Mouse (Mus musculus) forebrain, embryonic 16.5 days (tissue): ENCODE results near the gene Morc3. TPM values are rescaled to one million over a fixed set of nuclear protein-coding genes. Genes with fewer than 3 reads are reported as not detected.
A peak's percentile ranks its signal among the peaks of the same experiment; 100 is the strongest.

Source experiments
- ATAC-seq: fragments of 200-750 bp; cut with Nextera tagmentation; 2 replicates; pipeline ENCODE4 v1.8.0; 2017; ENCODE audit warnings: mild to moderate bottlenecking, moderate library complexity
- H3K27ac ChIP-seq: fragments of 300-500 bp; sonication (generic); 2 replicates; pipeline ENCODE4 v1.5.1; 2014; ENCODE audit warnings: low read length, control low read depth
- H3K27me3 ChIP-seq: fragments of 300-500 bp; sonication (generic); replicated peaks from 2 replicates; pipeline ENCODE4 v1.6.1; 2014; ENCODE audit warnings: low read length; ENCODE audit not compliant: control insufficient read depth, insufficient read depth
- H3K36me3 ChIP-seq: fragments of 300-500 bp; sonication (generic); 2 replicates; pipeline ENCODE4 v1.6.1; 2014; ENCODE audit not compliant: control insufficient read depth, insufficient read depth
- H3K4me1 ChIP-seq: fragments of 300-500 bp; sonication (generic); replicated peaks from 2 replicates; pipeline ENCODE4 v1.6.1; 2014; ENCODE audit warnings: low read length; ENCODE audit not compliant: control insufficient read depth, insufficient read depth
- H3K4me2 ChIP-seq: fragments of 300-500 bp; sonication (generic); 2 replicates; pipeline ENCODE4 v1.6.1; 2014; ENCODE audit warnings: mild to moderate bottlenecking, low read length, control low read depth
- H3K4me3 ChIP-seq: fragments of 300-500 bp; sonication (generic); replicated peaks from 2 replicates; pipeline ENCODE4 v1.5.1; 2014; ENCODE audit warnings: mild to moderate bottlenecking, low read length, control low read depth
- H3K9ac ChIP-seq: fragments of 300-500 bp; sonication (generic); replicated peaks from 2 replicates; pipeline ENCODE4 v1.6.1; 2014; ENCODE audit warnings: low read depth, low read length, control low read depth
- H3K9me3 ChIP-seq: fragments of 300-500 bp; sonication (generic); 2 replicates; pipeline ENCODE4 v1.6.1; 2016; ENCODE audit warnings: low read length; ENCODE audit not compliant: control insufficient read depth
- WGBS: fragments of 180-500 bp; shearing (Covaris S2); extraction: QIAGEN DNeasy Blood & Tissue Kit; methylation state at CpG from one replicate; pipeline ENCODE4 v1.1.7; 2014; 5-methylcytosine and 5-hydroxymethylcytosine counted together
- polyA plus RNA-seq: library from polyadenylated mRNA; unstranded; fragments of >200 nt; fragmentation: Nextera tagmentation; extraction: Ambion mirVana; gene quantifications from 2 replicates; pipeline ENCODE4 v1.2.1, GENCODE M21; 2015

The Morc3 gene
- polyA plus RNA-seq = 38.2 and 39.7 TPM in 2 replicates

GRCm38 (mm10) chr16:93831627-93832395 is at the start of gene Morc3:
Gene Morc3 (plus strand): TSS chr16:93832121.
- ATAC-seq = peak; percentile 98
- Histone ChIP-seq H3K4me3 (peak within 1 kb of the TSS; percentile 97), H3K4me2 (peak within 1 kb of the TSS; percentile 90), H3K27me3 (no peaks in the 10 kb centered on the region), H3K4me1 (peaks cover 18% of the 10 kb centered on the region), H3K9ac (peak within 1 kb of the TSS; percentile 99), H3K36me3 (no peaks in the 10 kb centered on the region), H3K27ac (peak within 1 kb of the TSS; percentile 93), H3K9me3 (no peaks in the 10 kb centered on the region)
- WGBS = 13% methylated on average over 54 of the region's 55 CpGs

- no peak for ATAC-seq
- no peak overlapping the region for H3K9ac ChIP-seq
- peaks cover 17% of the 10 kb centered on the region for H3K36me3 ChIP-seq
- H3K4me3 ChIP-seq = no peak overlapping the region
- no peaks in the 10 kb centered on the region for H3K4me1 ChIP-seq
- no peaks in the 10 kb centered on the region for H3K27me3 ChIP-seq
- H3K4me2 ChIP-seq = no peak overlapping the region
- 95% methylated on average over 7 of the region's 7 CpGs for WGBS
- no peak overlapping the region for H3K27ac ChIP-seq
- no peaks in the 10 kb centered on the region for H3K9me3 ChIP-seq
These were observed 47.7 kb upstream of the Morc3 start for GRCm38 (mm10) chr16:93784175-93784574.

GRCm38 (mm10) chr16:93785805-93786204 is 46.1 kb upstream of the Morc3 start:
- Histone ChIP-seq H3K27me3 (no peaks in the 10 kb centered on the region), H3K4me3 (no peak overlapping the region), H3K9me3 (no peaks in the 10 kb centered on the region), H3K4me2 (no peak overlapping the region), H3K36me3 (peaks cover 17% of the 10 kb centered on the region), H3K9ac (no peak overlapping the region), H3K27ac (no peak overlapping the region), H3K4me1 (no peaks in the 10 kb centered on the region)
- ATAC-seq = peak; percentile 87
- 2% methylated on average over 9 of the region's 9 CpGs for WGBS

- Histone ChIP-seq H3K4me3 (no peak overlapping the region), H3K9me3 (no peaks in the 10 kb centered on the region), H3K27me3 (no peaks in the 10 kb centered on the region), H3K4me1 (no peaks in the 10 kb centered on the region), H3K27ac (no peak overlapping the region), H3K9ac (no peak overlapping the region), H3K4me2 (no peak overlapping the region), H3K36me3 (peaks cover 7% of the 10 kb centered on the region)
- WGBS = 86% methylated on average over 4 of the region's 4 CpGs
- ATAC-seq = no peak
These were observed 43.5 kb upstream of the Morc3 start for GRCm38 (mm10) chr16:93788388-93788787.

- no peaks in the 10 kb centered on the region for H3K27me3 ChIP-seq
- ATAC-seq = no peak
- 93% methylated on average over 8 of the region's 8 CpGs for WGBS
- no peak overlapping the region for H3K4me2 ChIP-seq
- H3K9ac ChIP-seq = no peak overlapping the region
- H3K4me3 ChIP-seq = no peak overlapping the region
- H3K9me3 ChIP-seq = no peaks in the 10 kb centered on the region
- no peak overlapping the region for H3K27ac ChIP-seq
- H3K4me1 ChIP-seq = no peaks in the 10 kb centered on the region
- H3K36me3 ChIP-seq = peaks cover 3% of the 10 kb centered on the region
These were observed 43.0 kb upstream of the Morc3 start for GRCm38 (mm10) chr16:93788881-93789280.

DNA sequence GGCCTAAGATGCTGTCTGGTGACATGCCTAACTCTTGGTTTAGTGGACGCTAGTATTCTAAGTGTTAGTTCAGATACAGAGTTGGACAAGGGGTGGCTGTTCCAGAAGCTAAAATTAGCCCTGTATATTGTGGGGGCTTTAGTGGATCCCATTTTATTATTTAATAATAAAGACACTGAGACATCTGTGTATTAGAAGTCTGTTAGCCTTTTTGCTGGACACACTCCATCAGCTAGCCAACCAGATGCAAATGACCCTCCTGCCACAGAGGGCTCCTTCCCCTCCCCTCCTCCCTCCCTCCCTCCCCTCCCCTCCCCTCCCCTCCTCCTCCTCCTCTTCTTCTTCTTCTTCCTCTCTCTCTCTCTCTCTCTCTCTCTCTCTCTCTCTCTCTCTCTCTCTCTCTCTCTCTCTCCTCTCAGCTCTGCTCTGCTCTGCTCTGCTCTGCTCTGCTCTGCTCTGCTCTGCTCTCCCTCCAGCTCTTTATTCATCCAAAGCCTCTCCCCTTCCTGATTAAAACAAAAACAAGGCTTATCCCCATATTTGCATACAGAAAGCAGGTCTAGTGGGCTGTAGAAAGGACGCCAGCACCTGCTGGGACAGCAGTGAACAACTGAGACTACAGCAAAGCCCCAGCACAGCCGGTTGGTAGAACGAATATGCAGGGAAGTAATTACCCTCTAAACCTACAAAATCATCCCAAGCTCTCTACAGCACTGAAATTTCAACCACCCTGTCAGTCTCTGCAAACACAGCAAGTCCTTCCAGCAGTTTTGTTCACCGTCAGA is 41.8 kb upstream of the Morc3 start:
- no peaks in the 10 kb centered on the region for H3K27me3 ChIP-seq
- H3K9ac ChIP-seq = no peak overlapping the region
- 24% methylated on average over 5 of the region's 5 CpGs for WGBS
- no peaks in the 10 kb centered on the region for H3K9me3 ChIP-seq
- H3K36me3 ChIP-seq = no peaks in the 10 kb centered on the region
- H3K4me2 ChIP-seq = no peak overlapping the region
- H3K27ac ChIP-seq = no peak overlapping the region
- H3K4me1 ChIP-seq = no peaks in the 10 kb centered on the region
- ATAC-seq = no peak
- H3K4me3 ChIP-seq = no peak overlapping the region

DNA sequence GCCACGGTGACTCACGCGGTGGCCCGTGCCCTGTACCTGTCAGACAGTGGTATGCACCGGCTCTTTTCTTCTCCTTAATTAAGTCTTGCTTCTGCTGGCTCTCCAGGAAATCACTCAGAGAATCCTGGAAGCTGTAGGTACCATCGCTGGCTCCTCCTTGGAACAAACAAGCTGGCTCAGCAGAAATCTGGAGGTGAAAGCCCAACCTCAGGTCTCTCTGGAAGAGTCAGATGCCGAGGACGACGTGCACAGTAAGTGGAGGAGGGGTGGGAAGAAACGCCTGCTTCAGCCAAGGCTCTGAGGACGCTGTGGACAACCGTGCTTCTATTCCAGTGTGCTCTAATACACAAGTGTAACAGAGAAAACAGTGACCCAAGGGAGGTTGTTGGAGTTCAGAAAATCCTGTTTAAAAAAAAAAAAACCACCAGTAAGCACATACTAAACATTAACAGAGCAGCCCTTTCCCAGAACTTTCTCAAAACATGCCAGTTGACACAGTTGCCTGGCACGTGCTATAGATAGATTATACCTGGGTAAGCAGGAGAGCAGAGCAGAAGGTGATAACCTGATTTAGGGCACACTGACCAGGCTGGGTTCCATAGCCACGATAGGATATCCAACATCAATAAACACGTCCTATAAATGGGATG is 38.8 kb upstream of the Morc3 start:
- ATAC-seq = no peak
- Histone ChIP-seq H3K4me2 (no peak overlapping the region), H3K36me3 (no peaks in the 10 kb centered on the region), H3K27ac (no peak overlapping the region), H3K9ac (no peak overlapping the region), H3K4me3 (no peak overlapping the region), H3K4me1 (no peaks in the 10 kb centered on the region), H3K9me3 (no peaks in the 10 kb centered on the region), H3K27me3 (no peaks in the 10 kb centered on the region)
- 76% methylated on average over 15 of the region's 15 CpGs for WGBS

DNA sequence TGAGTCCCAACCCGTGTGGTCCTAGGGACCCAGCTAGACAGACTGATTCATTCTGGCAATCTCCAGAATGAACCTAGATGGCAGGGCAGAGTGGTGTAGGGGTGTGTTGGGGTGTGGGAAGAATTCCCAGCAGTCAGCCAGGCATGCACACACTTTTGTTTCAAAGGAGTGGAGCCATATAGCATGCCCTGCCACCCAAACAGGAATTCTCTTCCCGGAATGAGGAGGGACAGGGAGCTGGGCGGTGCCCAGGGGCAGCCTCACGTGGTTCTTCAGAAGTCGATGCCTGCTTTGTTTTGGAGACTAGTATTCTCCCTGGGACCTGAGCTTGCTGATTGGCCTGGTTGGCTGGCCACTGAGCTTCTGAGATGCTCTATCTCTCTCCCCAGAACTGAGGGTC is 37.1 kb upstream of the Morc3 start:
- Histone ChIP-seq H3K36me3 (peaks cover 3% of the 10 kb centered on the region; the same call in 1 of the 2 replicates), H3K9ac (no peak overlapping the region), H3K4me2 (no peak overlapping the region), H3K9me3 (no peaks in the 10 kb centered on the region), H3K27ac (no peak overlapping the region), H3K4me1 (no peaks in the 10 kb centered on the region), H3K4me3 (no peak overlapping the region), H3K27me3 (no peaks in the 10 kb centered on the region)
- no peak for ATAC-seq
- 79% methylated on average over 5 of the region's 5 CpGs for WGBS

- H3K9ac ChIP-seq = no peak overlapping the region
These were observed 36.5 kb upstream of the Morc3 start for GRCm38 (mm10) chr16:93795391-93795790.

More at GRCm38 (mm10) chr16:93795391-93795790, 36.5 kb upstream of the Morc3 start:
- Histone ChIP-seq H3K4me2 (no peak overlapping the region), H3K27me3 (no peaks in the 10 kb centered on the region), H3K4me3 (no peak overlapping the region), H3K9me3 (no peaks in the 10 kb centered on the region), H3K27ac (no peak overlapping the region), H3K36me3 (peaks cover 3% of the 10 kb centered on the region; the same call in 1 of the 2 replicates), H3K4me1 (no peaks in the 10 kb centered on the region)
- WGBS = 98% methylated on average over 5 of the region's 5 CpGs
- ATAC-seq = no peak
